Mouse (Mus musculus) heart, adult 9 months (tissue): ENCODE measurements around the gene Sox2.

Experiments
- DNase-seq, 2 experiments: peaks; one replicate each; pipeline ENCODE4 v3.0.0; 2022; ENCODE audit warnings: low spot score in 2 of 2

Gene Sox2

GRCm38 (mm10) chr3:34649726-34650620 lies at the start of gene Sox2:
TSS of gene Sox2 (plus strand) at chr3:34650405.
- no peak for DNase-seq

DNA sequence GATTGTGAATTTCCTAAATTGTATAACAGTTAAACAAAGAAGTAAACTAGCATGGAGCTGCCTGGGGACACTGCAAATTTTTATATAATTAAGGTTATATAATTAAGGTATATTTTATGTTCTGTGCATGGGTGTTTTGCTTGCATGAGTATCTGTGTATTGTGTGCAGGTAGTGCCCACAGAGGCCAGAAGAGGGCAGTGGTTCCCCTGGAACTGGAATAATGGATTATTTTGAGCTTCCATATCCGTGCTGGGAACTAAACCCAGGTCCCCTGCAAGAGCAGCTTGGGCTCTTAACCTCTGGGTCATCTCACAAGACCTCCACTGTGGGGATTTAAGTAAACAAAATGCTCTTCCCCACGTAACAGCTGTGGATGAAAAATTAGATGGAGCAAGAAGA lies 49.1 kb upstream of the Sox2 start:
- DNase-seq: no peak

DNA sequence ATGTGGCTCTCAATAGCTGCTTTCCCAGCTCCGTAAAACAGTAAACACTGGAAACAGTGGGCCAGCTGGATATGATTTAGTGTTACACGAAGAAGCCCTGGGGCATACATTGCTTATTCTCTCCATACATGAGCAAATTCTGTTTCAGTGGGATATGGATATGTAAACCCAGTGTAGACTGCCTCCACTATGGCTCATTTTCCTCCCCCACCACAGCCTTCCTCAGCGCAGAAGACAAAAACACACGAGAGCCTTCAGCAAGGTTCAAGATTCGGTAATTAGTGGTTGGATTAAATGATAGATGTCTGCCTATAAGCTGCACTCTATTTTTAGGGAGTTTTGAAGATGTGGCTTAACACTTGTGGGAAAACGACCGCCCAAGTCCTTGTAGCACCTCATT lies 36.1 kb upstream of the Sox2 start:
- no peak for DNase-seq

DNA sequence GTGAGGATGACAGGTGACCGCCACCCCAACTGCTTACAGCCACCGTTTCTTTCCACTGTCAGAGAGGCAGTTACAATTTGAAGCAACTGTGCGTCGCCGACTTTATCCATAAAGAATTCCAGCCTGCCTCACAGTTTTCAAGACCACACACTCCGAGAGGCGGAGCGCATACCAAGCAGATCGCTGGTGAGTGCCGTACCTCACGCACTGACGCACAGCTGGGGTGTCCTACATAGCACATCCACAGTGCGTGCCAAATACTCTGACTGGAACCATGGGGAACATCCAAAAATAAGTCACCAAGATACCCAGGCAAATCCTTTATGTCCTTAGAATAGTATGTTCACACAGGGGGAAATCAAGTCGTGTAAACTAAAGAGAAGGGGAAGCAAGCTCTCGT lies 34.7 kb upstream of the Sox2 start:
- DNase-seq: no peak

DNA sequence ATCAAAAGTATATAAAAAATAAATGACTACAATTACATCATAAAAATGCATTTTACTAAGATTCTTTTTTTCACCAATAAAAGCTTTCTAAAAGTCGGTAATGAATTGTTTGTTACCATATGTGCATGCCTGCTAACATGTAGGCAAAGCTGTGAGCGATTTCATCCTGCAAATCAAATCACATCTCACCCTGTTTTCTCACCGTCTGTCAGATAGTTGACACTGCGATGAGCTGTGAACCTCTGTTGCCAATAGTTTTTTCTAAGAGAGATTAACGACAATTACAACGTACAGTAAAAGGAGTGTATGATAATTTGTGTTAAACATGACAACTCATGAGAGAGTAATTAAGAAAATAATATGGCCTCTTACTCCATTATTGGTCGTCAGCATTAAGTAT lies 31.3 kb upstream of the Sox2 start:
- DNase-seq: no peak

DNA sequence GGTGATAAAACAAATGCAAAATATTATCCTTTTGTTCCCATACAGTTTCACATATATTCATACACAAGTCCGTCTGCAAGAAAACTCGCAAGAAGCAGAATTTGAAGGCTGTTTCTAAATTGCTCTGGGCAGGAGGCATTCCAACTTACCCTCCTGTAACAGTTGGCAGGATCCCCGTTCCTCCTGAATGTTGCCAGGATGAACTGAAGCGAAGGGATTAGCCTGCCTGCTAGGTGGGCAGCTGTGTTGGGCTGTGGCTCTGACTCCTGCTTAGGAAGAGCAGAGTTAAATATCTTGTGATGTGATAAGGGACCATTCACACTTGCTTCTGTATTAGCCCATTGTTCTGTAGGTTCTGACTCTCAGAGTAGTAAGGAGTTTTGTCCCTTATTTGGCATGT lies 30.1 kb upstream of the Sox2 start:
- DNase-seq: no peak

DNA sequence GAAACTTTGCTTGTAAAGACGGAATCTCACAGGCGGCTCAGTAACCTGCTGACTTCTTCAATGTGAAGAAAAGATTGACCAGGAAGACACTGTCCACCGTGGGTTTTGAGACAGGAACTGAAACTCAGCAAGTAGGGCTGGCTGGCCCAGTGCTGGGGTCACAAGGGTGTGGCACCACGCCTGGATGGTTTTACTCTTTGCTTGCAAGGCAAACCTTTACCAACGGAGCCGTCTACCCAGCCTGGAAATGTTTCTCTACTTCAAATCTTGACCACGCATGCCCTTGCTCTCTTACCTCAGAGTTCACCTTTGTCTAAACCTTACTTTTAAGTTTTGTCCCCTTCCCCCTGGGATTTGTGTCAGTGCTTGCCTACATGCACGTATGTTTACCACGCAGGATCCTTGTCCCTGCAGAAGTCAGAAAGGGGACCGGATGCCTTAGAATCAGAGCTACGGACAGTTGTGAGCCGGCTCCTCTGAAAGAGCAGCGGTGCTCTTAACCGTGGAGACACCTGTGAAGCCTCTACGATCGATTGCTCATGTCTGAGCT lies 25.4 kb upstream of the Sox2 start:
- DNase-seq: no peak

DNA sequence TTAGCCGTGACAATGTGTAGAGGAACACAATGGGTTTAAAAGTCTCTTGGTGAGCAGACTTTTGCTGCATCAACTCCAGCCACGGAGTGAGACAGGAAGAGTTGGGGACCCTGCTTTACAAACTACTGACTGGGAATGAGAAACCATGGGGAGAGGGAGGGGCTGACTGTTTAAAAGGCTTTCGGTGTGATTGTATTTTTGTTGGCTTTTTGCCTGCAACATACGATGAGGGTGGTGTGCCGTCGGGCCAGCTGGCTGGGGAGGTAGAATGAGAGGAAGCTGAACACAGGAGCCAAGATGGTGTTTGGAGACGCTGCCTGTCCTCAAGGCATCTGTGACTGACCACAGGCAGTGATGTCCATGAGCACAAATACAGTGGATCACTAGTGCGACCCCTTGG lies 23.7 kb upstream of the Sox2 start:
- DNase-seq: no peak

GRCm38 (mm10) chr3:34630031-34630430 lies 20.2 kb upstream of the Sox2 start:
- DNase-seq: no peak

- DNase-seq: no peak
These were observed 19.5 kb upstream of the Sox2 start for GRCm38 (mm10) chr3:34630736-34631135.

DNA sequence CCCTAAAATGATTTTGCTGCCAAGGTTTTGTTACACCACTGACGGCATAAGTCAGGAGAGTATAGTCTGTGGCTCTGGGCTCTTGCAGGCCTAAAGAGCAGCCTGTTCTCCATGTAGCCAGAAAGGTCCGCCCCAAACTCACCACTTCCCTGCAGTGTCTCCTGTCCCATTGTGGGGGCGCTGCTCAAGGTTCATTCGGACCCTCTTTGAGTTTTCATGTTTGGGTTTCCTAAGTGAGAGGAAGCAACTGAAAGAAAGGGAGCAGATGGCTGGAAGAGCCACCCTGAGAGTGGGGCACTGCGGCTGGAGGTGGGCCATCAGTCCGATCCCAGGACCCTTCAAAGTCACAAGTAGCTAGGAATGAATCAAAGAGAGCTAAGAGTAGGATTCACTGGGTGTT lies 13.2 kb upstream of the Sox2 start:
- no peak for DNase-seq

- no peak for DNase-seq
These were observed 12.7 kb upstream of the Sox2 start for GRCm38 (mm10) chr3:34637481-34637880.

GRCm38 (mm10) chr3:34637926-34638325 lies 12.3 kb upstream of the Sox2 start:
- no peak for DNase-seq

DNA sequence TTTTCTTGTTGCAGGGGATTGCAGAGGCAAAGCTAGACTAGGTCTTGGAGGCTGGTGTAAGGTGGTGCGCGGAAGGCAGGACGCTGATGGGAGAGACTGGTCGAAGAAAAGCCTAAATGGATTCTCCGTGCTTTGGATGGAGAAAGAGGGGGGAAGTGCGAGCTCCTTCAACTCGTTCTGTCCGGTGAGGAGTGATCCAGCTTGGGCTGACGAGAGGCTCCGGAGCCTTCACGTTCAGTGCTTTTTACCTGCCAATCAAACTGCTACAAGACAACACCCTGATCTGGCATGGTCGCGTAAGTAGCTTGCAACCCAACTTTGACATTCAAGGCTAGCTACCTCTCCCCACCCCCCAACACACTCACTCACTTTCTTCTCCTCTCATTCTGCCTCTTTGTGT lies 11.9 kb upstream of the Sox2 start:
- DNase-seq: no peak

- no peak for DNase-seq
These were observed 11.0 kb upstream of the Sox2 start for GRCm38 (mm10) chr3:34639031-34639872.

GRCm38 (mm10) chr3:34639873-34640270 lies 10.3 kb upstream of the Sox2 start:
- DNase-seq: no peak

DNA sequence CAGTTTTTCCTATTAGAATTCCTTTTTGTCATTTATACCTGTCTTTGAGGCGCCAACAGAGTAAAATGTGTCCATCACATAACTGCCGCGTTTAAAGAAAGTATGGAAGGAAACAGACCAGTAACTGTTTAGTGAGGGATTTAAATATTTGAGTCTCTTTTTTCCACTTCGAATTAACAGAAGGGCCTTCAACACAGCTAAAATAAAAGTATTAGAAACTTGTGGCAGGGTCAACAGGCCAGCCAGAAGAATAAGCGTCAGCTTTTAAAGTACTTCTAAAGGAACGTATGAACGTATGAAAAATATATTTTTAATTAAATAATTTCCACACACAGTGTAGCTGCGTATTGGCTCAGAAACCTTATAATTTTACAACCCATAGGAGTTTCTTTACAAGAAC lies 9.9 kb upstream of the Sox2 start:
- no peak for DNase-seq

GRCm38 (mm10) chr3:34640690-34641600 lies 9.3 kb upstream of the Sox2 start:
- DNase-seq: no peak

DNA sequence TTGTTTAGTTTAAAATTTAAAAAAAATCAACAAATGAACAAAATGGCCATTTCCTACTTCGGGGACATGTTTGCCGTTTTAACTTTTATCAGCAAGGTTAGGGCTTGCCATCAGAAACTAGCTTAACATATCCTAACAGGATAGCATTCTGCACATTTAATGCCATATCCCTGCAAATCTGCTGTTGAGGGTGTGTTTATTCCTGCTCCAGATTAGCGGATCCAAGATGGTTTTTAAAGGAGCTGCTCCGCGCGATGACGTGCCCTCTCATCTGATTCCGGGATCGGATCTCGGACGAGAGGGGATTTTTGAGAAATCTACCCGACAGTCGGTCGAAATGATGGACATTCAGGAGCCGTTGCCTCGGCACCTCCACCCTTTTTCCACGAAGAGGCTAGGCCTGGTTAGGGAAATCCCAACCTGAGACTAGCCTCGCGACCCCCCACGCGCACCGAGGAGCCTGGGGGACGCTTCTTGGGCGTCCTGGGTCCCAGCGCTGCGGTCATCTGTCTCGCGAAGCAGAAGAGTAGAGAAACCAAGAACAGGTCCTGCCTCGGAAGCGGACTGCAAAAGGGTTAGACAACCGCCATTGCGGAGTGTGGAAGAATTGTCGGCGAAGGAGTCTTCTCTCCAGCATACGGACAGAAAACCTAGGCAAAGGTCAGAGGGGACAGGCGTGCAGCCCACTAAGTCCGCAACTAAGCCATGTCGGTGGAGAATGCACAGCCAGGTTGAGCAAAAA lies 8.3 kb upstream of the Sox2 start:
- no peak for DNase-seq

DNA sequence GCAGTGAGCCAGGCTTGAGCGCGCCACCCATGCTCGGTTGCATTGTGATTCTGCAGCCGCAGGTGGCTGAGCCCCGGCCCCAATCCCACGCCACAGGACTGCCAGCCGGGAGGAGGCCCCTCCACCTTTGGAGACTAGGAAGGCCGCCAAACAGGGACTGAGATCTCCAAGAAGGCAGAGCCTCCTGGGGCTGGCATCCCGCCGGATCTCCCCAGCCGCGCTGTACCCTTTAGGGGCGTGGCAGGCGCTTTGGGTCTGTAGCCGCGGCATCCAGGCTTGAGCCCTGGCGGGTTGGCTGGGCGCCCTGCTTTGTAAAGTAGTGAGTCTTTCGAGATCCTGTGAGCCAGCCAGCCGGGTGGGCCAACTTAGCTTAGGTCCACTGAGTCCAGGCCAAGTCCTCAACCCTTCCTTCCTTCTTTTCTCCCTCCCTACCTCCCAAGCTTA lies 7.7 kb upstream of the Sox2 start:
- DNase-seq: no peak

DNA sequence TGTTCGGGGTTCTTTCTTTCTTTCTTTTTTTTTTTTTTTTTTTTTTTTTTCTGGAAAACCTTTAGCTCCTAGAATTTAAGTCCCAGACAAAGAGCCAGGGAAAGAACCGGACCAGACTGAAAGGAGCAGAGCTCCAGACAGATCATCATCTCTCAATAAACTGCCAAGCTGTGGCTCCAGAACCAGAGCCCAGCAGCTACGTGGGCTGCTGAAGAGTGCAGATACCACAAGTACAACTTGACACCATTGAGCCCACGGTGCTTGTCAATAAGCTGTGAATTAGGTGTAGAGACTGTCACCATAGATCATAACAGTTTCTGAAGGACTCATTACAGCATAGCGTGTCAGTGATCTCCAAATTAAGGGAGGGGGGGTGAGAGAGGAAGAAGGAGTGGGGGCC lies 7.1 kb upstream of the Sox2 start:
- no peak for DNase-seq
